Mouse (Mus musculus) neural tube, embryonic 14.5 days (tissue): ENCODE results near the gene Patj. TPM values are rescaled to one million over a fixed set of nuclear protein-coding genes. Genes with fewer than 3 reads are reported as not detected.

Source experiments
- ATAC-seq: fragments of 200-750 bp; cut with Nextera tagmentation; 2 replicates; pipeline ENCODE4 v1.8.0; 2017; ENCODE audit warnings: low read depth, mild to moderate bottlenecking, moderate TSS enrichment, moderate library complexity
- H3K27ac ChIP-seq: fragments of 300-500 bp; sonication (generic); 2 replicates; pipeline ENCODE4 v1.5.1; 2014; ENCODE audit warnings: low read depth, mild to moderate bottlenecking, control low read depth, low read length, moderate library complexity, mixed read lengths
- H3K27me3 ChIP-seq: fragments of 300-500 bp; sonication (generic); 2 replicates; pipeline ENCODE4 v1.6.1; 2014; ENCODE audit warnings: low read length; ENCODE audit not compliant: control insufficient read depth, insufficient read depth
- H3K36me3 ChIP-seq: fragments of 300-500 bp; sonication (generic); 2 replicates; pipeline ENCODE4 v1.6.1; 2014; ENCODE audit warnings: low read length, mixed read lengths; ENCODE audit not compliant: control insufficient read depth, insufficient read depth
- H3K4me1 ChIP-seq: fragments of 300-500 bp; sonication (generic); 2 replicates; pipeline ENCODE4 v1.6.1; 2014; ENCODE audit warnings: low read length; ENCODE audit not compliant: control insufficient read depth, insufficient read depth
- H3K4me2 ChIP-seq: fragments of 300-500 bp; sonication (generic); 2 replicates; pipeline ENCODE4 v1.6.1; 2014; ENCODE audit warnings: mild to moderate bottlenecking, low read depth, low read length, control low read depth
- H3K4me3 ChIP-seq: fragments of 300-500 bp; sonication (generic); 2 replicates; pipeline ENCODE4 v1.5.1; 2014; ENCODE audit warnings: low read depth, low read length, control low read depth, mixed read lengths
- H3K9ac ChIP-seq: fragments of 300-500 bp; sonication (generic); replicated peaks from 2 replicates; pipeline ENCODE4 v1.6.1; 2014; ENCODE audit warnings: low read depth, mild to moderate bottlenecking, control low read depth, low read length, mixed read lengths
- H3K9me3 ChIP-seq: fragments of 300-500 bp; sonication (generic); 2 replicates; pipeline ENCODE4 v1.6.1; 2016; ENCODE audit warnings: low read length; ENCODE audit not compliant: control insufficient read depth
- WGBS: fragments of 180-500 bp; shearing (Covaris S2); extraction: QIAGEN DNeasy Blood & Tissue Kit; methylation state at CpG from one replicate; pipeline ENCODE4 v1.1.7; 2014; 5-methylcytosine and 5-hydroxymethylcytosine counted together
- polyA plus RNA-seq: library from polyadenylated mRNA; unstranded; fragments of >200 nt; fragmentation: Nextera tagmentation; extraction: Ambion mirVana; gene quantifications from 2 replicates; pipeline ENCODE4 v1.2.1, GENCODE M21; 2014

Patj gene
- polyA plus RNA-seq, 1 experiment from 2014 or later, result 7.7 TPM

GRCm38 (mm10) chr4:98455352-98455751 is 59.8 kb downstream of the Patj start:
- Histone ChIP-seq H3K4me2 (no peak overlapping the region), H3K4me3 (no peak overlapping the region), H3K27ac (no peak overlapping the region), H3K27me3 (no peaks in the 10 kb centered on the region), H3K9me3 (no peaks in the 10 kb centered on the region), H3K9ac (no peak overlapping the region), H3K4me1 (no peaks in the 10 kb centered on the region), H3K36me3 (no peaks in the 10 kb centered on the region)
- ATAC-seq, result no peak
- 90% methylated on average over 2 of the region's 2 CpGs for WGBS

DNA sequence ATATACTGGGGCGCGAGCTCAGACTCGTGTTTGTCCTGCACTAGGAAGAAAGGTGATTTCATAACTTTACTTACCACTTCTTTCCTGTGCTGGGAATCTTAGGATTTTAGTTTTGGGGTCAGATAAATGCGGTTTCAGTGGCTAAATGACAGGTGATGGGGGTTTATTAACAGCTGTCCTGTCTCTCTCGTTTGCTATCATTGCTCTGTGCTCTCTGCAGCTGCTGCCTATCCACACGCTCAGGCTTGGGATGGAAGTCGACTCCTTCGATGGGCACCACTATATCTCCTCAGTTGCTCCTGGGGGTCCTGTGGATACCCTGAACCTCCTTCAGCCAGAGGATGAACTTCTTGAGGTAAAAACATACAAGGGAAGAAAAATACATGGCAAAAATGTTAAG is 60.3 kb downstream of the Patj start:
- no peak overlapping the region for H3K9ac ChIP-seq
- no peak overlapping the region for H3K4me3 ChIP-seq
- ATAC-seq, result no peak
- no peaks in the 10 kb centered on the region for H3K9me3 ChIP-seq
- H3K36me3 ChIP-seq, result no peaks in the 10 kb centered on the region
- no peak overlapping the region for H3K27ac ChIP-seq
- no peak overlapping the region for H3K4me2 ChIP-seq
- H3K4me1 ChIP-seq, result no peaks in the 10 kb centered on the region
- WGBS, result 92% methylated on average over 8 of the region's 8 CpGs
- no peaks in the 10 kb centered on the region for H3K27me3 ChIP-seq

DNA sequence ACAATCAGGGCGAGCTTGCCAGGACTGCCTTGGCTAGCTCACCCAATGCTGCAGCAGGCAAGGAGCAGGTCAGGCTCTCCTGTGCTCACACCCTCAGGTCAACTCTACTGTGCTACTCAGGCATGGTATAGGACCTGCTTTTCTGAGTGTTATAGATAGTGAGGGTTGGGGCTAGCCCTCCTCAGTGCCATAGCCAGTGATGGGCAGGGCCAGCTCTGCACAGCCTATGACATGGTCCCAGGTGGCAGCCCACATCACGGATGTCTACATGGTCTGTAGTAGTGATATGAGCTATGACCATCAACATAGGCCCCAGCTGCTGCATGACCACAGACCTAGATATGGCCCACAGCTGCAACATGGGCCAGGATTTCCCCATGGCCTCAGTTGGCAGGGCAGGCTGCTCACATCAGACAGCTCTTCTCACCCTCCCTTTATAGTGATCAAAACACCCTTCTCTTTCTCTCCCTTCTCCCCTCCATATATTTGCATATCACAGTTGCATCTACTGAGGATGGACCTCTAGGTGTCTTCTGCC is 66.3 kb downstream of the Patj start:
- Histone ChIP-seq H3K4me1 (no peaks in the 10 kb centered on the region), H3K27me3 (no peaks in the 10 kb centered on the region), H3K9ac (no peak overlapping the region), H3K36me3 (no peaks in the 10 kb centered on the region), H3K4me2 (no peak overlapping the region), H3K27ac (no peak overlapping the region), H3K4me3 (no peak overlapping the region), H3K9me3 (no peaks in the 10 kb centered on the region)
- 88% methylated on average over 2 of the region's 2 CpGs for WGBS
- no peak for ATAC-seq

GRCm38 (mm10) chr4:98465476-98465875 is 69.9 kb downstream of the Patj start:
- H3K27me3 ChIP-seq, result no peaks in the 10 kb centered on the region
- no peak overlapping the region for H3K9ac ChIP-seq
- H3K4me3 ChIP-seq, result no peak overlapping the region
- H3K4me2 ChIP-seq, result no peak overlapping the region
- 89% methylated on average over 1 of the region's 1 CpGs for WGBS
- H3K4me1 ChIP-seq, result no peaks in the 10 kb centered on the region
- no peak for ATAC-seq
- no peak overlapping the region for H3K27ac ChIP-seq
- no peaks in the 10 kb centered on the region for H3K9me3 ChIP-seq
- no peaks in the 10 kb centered on the region for H3K36me3 ChIP-seq

DNA sequence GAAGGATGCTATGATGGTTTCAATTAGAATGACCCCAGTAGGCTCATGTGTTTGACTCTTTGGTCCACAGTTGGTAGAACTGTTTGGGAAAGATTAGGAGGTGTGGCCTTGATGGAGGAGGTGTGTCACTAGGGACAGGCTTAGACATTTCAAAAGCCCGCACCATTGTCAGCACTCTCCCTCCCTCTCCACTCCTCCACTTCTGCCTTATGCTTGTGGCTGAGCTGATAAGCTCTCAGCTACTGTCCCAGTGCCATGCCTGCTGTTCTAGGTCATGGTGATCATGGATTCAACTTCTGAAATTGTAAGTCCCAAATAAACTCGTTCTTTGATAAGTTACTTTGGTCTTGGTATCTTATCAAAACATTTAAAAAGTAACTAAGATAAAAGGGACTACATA is 70.3 kb downstream of the Patj start:
- no peaks in the 10 kb centered on the region for H3K9me3 ChIP-seq
- no peak for ATAC-seq
- no peak overlapping the region for H3K4me2 ChIP-seq
- H3K4me1 ChIP-seq, result no peaks in the 10 kb centered on the region
- H3K27me3 ChIP-seq, result no peaks in the 10 kb centered on the region
- no peak overlapping the region for H3K9ac ChIP-seq
- no peak overlapping the region for H3K27ac ChIP-seq
- H3K4me3 ChIP-seq, result no peak overlapping the region
- no peaks in the 10 kb centered on the region for H3K36me3 ChIP-seq
- WGBS, result 88% methylated on average over 2 of the region's 2 CpGs

DNA sequence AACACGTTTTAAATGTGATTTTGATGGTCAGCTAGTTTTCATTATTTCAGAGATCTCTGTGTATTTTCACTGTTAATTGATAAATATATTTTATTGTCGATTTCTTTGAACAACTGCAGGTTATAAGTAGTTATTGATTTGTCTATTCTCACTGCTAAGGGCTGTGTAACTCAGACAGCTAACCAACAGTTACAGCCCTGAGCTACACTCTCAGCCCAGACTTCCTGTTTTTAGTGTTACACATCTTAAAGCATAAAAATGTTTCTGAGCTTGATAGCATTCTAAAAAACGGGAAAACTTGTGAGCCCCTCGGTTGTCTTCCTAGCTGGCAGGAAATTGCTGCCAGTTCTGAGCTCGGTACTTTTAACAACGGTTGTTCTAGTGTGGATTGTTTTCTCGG is 75.8 kb downstream of the Patj start:
- 81% methylated on average over 7 of the region's 7 CpGs for WGBS

DNA sequence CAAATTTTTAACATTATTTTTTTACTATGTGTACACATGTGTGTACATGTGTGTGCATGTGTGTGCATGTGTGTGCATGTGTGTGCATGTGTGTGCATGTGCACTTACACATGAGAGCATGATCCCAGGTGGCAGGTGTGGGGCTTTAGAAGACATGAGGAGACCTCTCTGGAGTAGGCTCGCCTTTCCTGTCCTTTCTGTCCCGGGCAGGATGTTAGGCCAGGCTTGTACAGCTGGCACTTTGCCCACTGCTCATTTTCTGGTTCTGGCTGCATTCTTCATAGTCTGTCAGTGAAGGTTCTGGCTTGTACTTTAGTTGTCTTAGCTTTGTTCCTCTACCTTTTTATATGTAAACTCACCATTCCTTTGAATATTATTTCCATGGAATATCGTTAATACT is 77.9 kb downstream of the Patj start:
- WGBS, result 61% methylated on average over 3 of the region's 3 CpGs
- H3K4me3 ChIP-seq, result no peak overlapping the region

More for the DNA sequence above, 75.8 kb downstream of the Patj start:
- no peak overlapping the region for H3K27ac ChIP-seq
- no peaks in the 10 kb centered on the region for H3K4me1 ChIP-seq
- no peak overlapping the region for H3K9ac ChIP-seq
- no peak overlapping the region for H3K4me2 ChIP-seq
- H3K9me3 ChIP-seq, result no peaks in the 10 kb centered on the region
- H3K36me3 ChIP-seq, result no peaks in the 10 kb centered on the region
- no peak for ATAC-seq
- H3K4me3 ChIP-seq, result no peak overlapping the region
- H3K27me3 ChIP-seq, result no peaks in the 10 kb centered on the region

DNA sequence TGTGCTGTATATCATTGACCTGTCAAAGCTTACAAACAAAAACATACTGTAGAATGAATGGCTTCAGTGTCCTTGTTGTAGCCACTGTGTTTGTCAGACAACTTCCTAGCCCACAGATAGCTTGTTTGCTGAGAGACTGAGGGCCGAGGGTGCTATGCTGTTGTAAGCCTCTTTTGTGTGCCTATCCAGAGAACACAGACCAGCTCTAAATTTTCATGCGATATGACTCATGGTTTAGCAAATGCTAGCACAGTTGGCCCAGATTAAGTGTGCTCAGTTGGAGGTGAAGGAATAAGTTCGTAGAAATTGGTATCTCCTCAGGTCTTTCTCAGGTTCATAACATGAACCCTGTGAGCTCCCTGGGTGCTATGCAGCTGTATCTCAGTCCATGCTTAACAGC is 82.4 kb downstream of the Patj start:
- Histone ChIP-seq H3K4me2 (no peak overlapping the region), H3K36me3 (no peaks in the 10 kb centered on the region), H3K9ac (no peak overlapping the region), H3K4me1 (no peaks in the 10 kb centered on the region), H3K4me3 (no peak overlapping the region), H3K27me3 (no peaks in the 10 kb centered on the region), H3K27ac (no peak overlapping the region), H3K9me3 (no peaks in the 10 kb centered on the region)
- ATAC-seq, result no peak
- 63% methylated on average over 3 of the region's 3 CpGs for WGBS

More for the DNA sequence above, 77.9 kb downstream of the Patj start:
- ATAC-seq, result no peak
- H3K27me3 ChIP-seq, result no peaks in the 10 kb centered on the region
- H3K9me3 ChIP-seq, result no peaks in the 10 kb centered on the region
- no peaks in the 10 kb centered on the region for H3K4me1 ChIP-seq
- H3K9ac ChIP-seq, result no peak overlapping the region
- no peaks in the 10 kb centered on the region for H3K36me3 ChIP-seq
- H3K4me2 ChIP-seq, result no peak overlapping the region
- no peak overlapping the region for H3K27ac ChIP-seq

- Histone ChIP-seq H3K27ac (no peak overlapping the region), H3K9ac (no peak overlapping the region), H3K9me3 (no peaks in the 10 kb centered on the region), H3K27me3 (no peaks in the 10 kb centered on the region), H3K4me3 (no peak overlapping the region), H3K36me3 (no peaks in the 10 kb centered on the region), H3K4me2 (no peak overlapping the region), H3K4me1 (no peaks in the 10 kb centered on the region)
- 69% methylated on average over 3 of the region's 3 CpGs for WGBS
- ATAC-seq, result no peak
Measured at GRCm38 (mm10) chr4:98486475-98486874, 90.9 kb downstream of the Patj start.
